Mouse (Mus musculus): ENCODE measurements around the gene Tbc1d24. TPM values are rescaled to one million over a fixed set of nuclear protein-coding genes. Genes with fewer than 3 reads are reported as not detected.

The Tbc1d24 gene
- polyA plus RNA-seq (2012; rRNA removed), result 14.1 TPM in 2 replicates
- polyA plus RNA-seq (2014; fragmentation: Nextera tagmentation; extraction: Ambion mirVana), result 4.9 and 5.4 TPM in 2 replicates

DNA sequence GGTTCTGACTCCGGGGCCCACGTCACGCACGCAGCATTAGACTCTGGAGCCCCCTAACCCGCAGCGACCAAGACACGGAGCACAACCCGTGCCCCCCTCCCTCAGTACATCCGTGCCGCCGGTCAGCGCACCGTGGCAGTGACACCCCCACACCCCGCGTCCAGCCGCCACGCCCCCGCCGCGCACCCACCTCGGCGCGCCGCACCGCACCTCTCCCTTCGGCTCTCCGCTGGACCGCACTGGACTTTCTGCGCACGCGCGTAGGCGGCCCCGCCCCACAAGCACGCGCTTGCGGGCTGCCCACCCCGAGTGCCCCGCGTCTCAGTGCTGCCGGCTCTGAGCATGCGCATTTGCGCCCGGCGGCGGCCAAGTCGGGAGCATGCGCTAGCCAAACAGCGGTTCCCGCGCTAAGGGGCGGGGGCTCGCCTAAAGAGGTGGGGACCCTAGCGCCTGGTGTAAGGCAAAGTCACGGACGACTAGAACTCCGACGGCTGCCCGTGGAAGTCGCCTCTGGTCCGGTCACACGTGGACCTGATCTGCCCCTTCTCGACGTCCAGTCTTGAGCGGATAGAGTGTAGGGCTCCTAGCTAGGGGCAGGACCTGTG lies at the start of gene Tbc1d24:
Tbc1d24 (minus strand) TSS at position 279 of the 605 bp plus-strand sequence.
- WGBS (ENCODE audit: insufficient replicate concordance), result under 1% methylated on average over 64 of the region's 65 CpGs
- H3K9ac ChIP-seq (replicated peaks), result peak within 1 kb of the TSS; percentile 83
- H3K4me3 ChIP-seq (ENCODE audit: insufficient read depth in 1 of 2, low read depth in 2 of 2, low read length in 2 of 2), result peak within 1 kb of the TSS; percentile 67 to 70
- H3K27me3 ChIP-seq (ENCODE audit: control insufficient read depth, insufficient read depth, low read length), result no peaks in the 10 kb centered on the region
- peak; percentile 53 for ATAC-seq (ENCODE audit: insufficient read depth)
- peak within 1 kb of the TSS; percentile 97 for H3K4me2 ChIP-seq (ENCODE audit: low read depth)
- peaks cover 81 to 82% of the 10 kb centered on the region in 2 experiments for H3K4me1 ChIP-seq (replicated peaks; ENCODE audit: control insufficient read depth in 2 of 2, insufficient read depth in 2 of 2, low read length in 1 of 2)
- H3K27ac ChIP-seq, result peak within 1 kb of the TSS; percentile 92
- peak; percentile 81 to 89 (median 86) for DNase-seq (ENCODE audit: low read depth in 3 of 3, low spot score in 3 of 3)
- no peaks in the 10 kb centered on the region for H3K9me3 ChIP-seq (ENCODE audit: control insufficient read depth, low read length)
- TF ChIP-seq CTCF (IDR thresholded peaks at IDR 0.05; ENCODE audit: low read depth) (no peak), EP300 (IDR thresholded peaks at IDR 0.05; ENCODE audit: low read depth) (no peak)
- H3K36me3 ChIP-seq (replicated peaks; ENCODE audit: control insufficient read depth, insufficient read depth, low read depth), result no peaks in the 10 kb centered on the region; the same call in 1 of the 2 replicates

DNA sequence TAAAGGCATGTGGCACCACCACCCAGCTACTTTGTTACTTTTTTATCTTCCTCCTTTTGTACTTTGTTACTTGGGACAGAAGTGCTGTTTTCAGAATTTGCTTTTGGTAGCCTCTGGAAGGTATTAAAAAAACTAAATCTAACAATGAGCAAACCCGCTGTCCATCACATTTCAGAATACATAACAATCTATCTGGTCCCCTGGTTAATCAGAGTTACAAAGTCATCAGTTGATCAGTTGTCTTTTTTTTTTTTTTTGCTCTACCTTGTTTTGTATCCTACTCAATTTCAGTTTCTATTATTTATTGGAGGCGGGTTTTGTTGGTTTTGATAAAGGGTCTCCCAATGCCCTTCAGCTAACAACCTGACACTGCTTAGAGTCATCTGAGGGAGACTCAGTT lies 47.0 kb upstream of the Tbc1d24 start:
- H3K4me2 ChIP-seq (ENCODE audit: low read depth), result peak overlapping the region; percentile 97
- H3K9me3 ChIP-seq (ENCODE audit: control insufficient read depth, low read length), result no peaks in the 10 kb centered on the region
- TF ChIP-seq EP300 (IDR thresholded peaks at IDR 0.05; ENCODE audit: low read depth) (no peak), CTCF (IDR thresholded peaks at IDR 0.05; ENCODE audit: low read depth) (no peak)
- peak overlapping the region; percentile 94 for H3K9ac ChIP-seq (replicated peaks)
- peaks cover 13 to 18% of the 10 kb centered on the region in 2 experiments for H3K4me1 ChIP-seq (replicated peaks; ENCODE audit: control insufficient read depth in 2 of 2, insufficient read depth in 2 of 2, low read length in 1 of 2)
- H3K27ac ChIP-seq, result peak overlapping the region; percentile 89
- H3K36me3 ChIP-seq (replicated peaks; ENCODE audit: control insufficient read depth, insufficient read depth, low read depth), result peaks cover 19% of the 10 kb centered on the region
- no peaks in the 10 kb centered on the region for H3K27me3 ChIP-seq (ENCODE audit: control insufficient read depth, insufficient read depth, low read length)
- ATAC-seq (ENCODE audit: insufficient read depth), result no peak
- WGBS (ENCODE audit: insufficient replicate concordance), result 84% methylated on average over 2 of the region's 2 CpGs
- no peak for DNase-seq (ENCODE audit: low read depth in 3 of 3, low spot score in 3 of 3)
- H3K4me3 ChIP-seq (ENCODE audit: insufficient read depth in 1 of 2, low read depth in 2 of 2, low read length in 2 of 2), result peak overlapping the region in 1 of 2 experiments; percentile 79; a peak in 2 of 4 replicates

DNA sequence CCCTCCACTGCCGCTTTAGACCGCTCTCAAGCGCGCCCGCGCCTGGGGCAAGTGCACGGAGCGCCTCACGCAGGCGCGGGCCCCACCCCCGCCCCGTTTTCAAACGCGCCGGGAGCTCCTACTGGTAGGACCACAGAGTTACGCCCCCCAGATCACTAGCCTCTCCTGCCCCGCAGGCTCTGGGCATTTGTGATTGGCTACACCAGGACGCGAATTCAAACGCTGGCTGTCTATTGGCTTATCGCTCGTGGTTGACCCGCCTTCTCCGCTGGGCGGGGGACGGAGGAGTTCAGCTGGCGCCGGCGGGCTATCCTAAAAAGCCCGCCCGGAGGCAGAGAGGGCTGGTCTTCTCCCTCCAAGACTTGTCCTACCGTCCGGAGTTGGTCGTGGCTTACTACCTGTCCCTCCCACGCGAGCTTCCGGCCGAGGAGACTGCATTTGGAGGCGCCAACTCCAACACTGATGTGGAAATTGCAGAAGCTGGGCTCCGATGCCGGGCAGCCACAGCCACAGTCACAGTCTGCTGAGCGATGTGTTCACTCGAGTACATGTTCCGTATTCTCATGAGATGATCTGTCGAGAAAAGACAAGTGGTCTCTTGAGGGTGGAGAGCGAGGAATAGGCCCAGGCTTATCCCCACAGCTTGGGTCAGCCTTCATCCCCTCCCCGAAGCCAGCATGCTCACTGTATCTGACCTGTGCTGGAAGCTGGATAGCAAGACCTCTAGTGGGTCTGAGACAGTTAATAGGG lies 46.1 kb upstream of the Tbc1d24 start, which contains the start of gene Ccnf:
Ccnf (minus strand) TSS at position 165 of the 750 bp plus-strand sequence.
- DNase-seq (ENCODE audit: low read depth in 3 of 3, low spot score in 3 of 3) (peak; percentile 98 to 99 (median 99)), ATAC-seq (ENCODE audit: insufficient read depth) (peak; percentile 99)
- Histone ChIP-seq H3K4me3 (ENCODE audit: insufficient read depth in 1 of 2, low read depth in 2 of 2, low read length in 2 of 2) (peak within 1 kb of the TSS; percentile 77 to 79), H3K27ac (peak within 1 kb of the TSS; percentile 89), H3K36me3 (replicated peaks; ENCODE audit: control insufficient read depth, insufficient read depth, low read depth) (peaks cover 27% of the 10 kb centered on the region), H3K4me1 (replicated peaks; ENCODE audit: control insufficient read depth in 2 of 2, insufficient read depth in 2 of 2, low read length in 1 of 2) (peaks cover 13 to 18% of the 10 kb centered on the region in 2 experiments), H3K4me2 (ENCODE audit: low read depth) (peak within 1 kb of the TSS; percentile 98), H3K9me3 (ENCODE audit: control insufficient read depth, low read length) (no peaks in the 10 kb centered on the region), H3K27me3 (ENCODE audit: control insufficient read depth, insufficient read depth, low read length) (no peaks in the 10 kb centered on the region), H3K9ac (replicated peaks) (peak within 1 kb of the TSS; percentile 94)
- TF ChIP-seq CTCF (IDR thresholded peaks at IDR 0.05; ENCODE audit: low read depth) (peak; percentile 49), EP300 (IDR thresholded peaks at IDR 0.05; ENCODE audit: low read depth) (peak; percentile 62)
- under 1% methylated on average over 48 of the region's 48 CpGs for WGBS (ENCODE audit: insufficient replicate concordance)

DNA sequence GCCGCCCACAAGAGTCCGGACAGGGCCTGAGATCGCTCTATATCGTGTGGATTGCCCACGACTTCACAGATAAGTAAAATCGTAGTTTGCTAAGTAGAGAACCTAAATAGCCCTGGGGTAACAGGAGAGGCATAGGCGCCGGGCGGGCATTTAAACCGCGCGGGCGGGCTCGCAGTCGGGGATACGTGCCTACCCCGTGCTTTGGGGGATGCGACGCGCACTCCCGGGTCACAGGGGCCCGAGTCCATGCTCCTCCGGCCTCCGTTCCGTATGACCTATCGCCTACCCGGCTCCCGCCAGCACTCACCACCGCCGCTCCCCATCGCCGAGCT lies 45.6 kb upstream of the Tbc1d24 start:
- Histone ChIP-seq H3K9ac (replicated peaks) (peak overlapping the region; percentile 84), H3K27ac (peak overlapping the region; percentile 37), H3K36me3 (replicated peaks; ENCODE audit: control insufficient read depth, insufficient read depth, low read depth) (peaks cover 32% of the 10 kb centered on the region), H3K9me3 (ENCODE audit: control insufficient read depth, low read length) (no peaks in the 10 kb centered on the region), H3K4me3 (ENCODE audit: insufficient read depth in 1 of 2, low read depth in 2 of 2, low read length in 2 of 2) (peak overlapping the region; percentile 77 to 79), H3K27me3 (ENCODE audit: control insufficient read depth, insufficient read depth, low read length) (no peaks in the 10 kb centered on the region), H3K4me2 (ENCODE audit: low read depth) (peak overlapping the region; percentile 98), H3K4me1 (replicated peaks; ENCODE audit: control insufficient read depth in 2 of 2, insufficient read depth in 2 of 2, low read length in 1 of 2) (peaks cover 13 to 18% of the 10 kb centered on the region in 2 experiments)
- 0% methylated on average over 28 of the region's 32 CpGs for WGBS (ENCODE audit: insufficient replicate concordance)
- DNase-seq (ENCODE audit: low read depth in 3 of 3, low spot score in 3 of 3) (no peak), ATAC-seq (ENCODE audit: insufficient read depth) (no peak; the same call in 1 of the 2 replicates)
- TF ChIP-seq CTCF (IDR thresholded peaks at IDR 0.05; ENCODE audit: low read depth), result no peak
- no peak for TF ChIP-seq EP300 (IDR thresholded peaks at IDR 0.05; ENCODE audit: low read depth)

DNA sequence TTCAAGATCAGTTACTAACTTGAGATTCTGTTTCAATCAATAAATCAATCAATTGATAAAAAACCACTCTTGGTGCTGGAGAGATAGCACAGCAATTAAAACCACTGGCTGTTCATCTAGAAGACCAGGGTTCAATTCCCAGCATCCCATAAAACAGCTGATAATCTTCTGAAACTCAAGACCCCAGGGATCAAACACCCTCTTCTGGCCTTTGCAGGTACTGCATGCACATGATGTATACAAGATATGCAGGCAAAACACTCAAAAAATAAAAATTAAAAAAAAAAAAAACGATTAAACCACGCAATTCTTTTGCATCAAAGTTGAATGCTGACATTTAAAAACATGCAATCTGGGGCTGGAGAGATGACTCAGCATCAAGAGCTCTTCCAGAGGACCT lies 43.3 kb upstream of the Tbc1d24 start:
- H3K27ac ChIP-seq, result no peak overlapping the region
- WGBS (ENCODE audit: insufficient replicate concordance), result 91% methylated on average over 2 of the region's 2 CpGs
- H3K27me3 ChIP-seq (ENCODE audit: control insufficient read depth, insufficient read depth, low read length), result no peaks in the 10 kb centered on the region
- H3K4me3 ChIP-seq (ENCODE audit: insufficient read depth in 1 of 2, low read depth in 2 of 2, low read length in 2 of 2), result peak overlapping the region in 1 of 2 experiments; percentile 79; a peak in 2 of 4 replicates
- no peaks in the 10 kb centered on the region; the same call in none of the 2 replicates for H3K9me3 ChIP-seq (ENCODE audit: control insufficient read depth, low read length)
- no peak for DNase-seq (ENCODE audit: low read depth in 3 of 3, low spot score in 3 of 3)
- H3K4me1 ChIP-seq (replicated peaks; ENCODE audit: control insufficient read depth in 2 of 2, insufficient read depth in 2 of 2, low read length in 1 of 2), result peaks cover 13 to 18% of the 10 kb centered on the region in 2 experiments
- H3K36me3 ChIP-seq (replicated peaks; ENCODE audit: control insufficient read depth, insufficient read depth, low read depth), result peaks cover 50% of the 10 kb centered on the region
- H3K4me2 ChIP-seq (ENCODE audit: low read depth), result peak overlapping the region; percentile 98
- no peak overlapping the region for H3K9ac ChIP-seq (replicated peaks)
- TF ChIP-seq CTCF (IDR thresholded peaks at IDR 0.05; ENCODE audit: low read depth), result peak; percentile 47; the same call in 1 of the 2 replicates
- no peak for TF ChIP-seq EP300 (IDR thresholded peaks at IDR 0.05; ENCODE audit: low read depth)
- no peak for ATAC-seq (ENCODE audit: insufficient read depth)

All from liver, embryonic 14.5 days (tissue).